Mouse (Mus musculus) liver (tissue): ENCODE measurements around the gene Trim75.
A peak's percentile ranks its signal among the peaks of the same experiment; 100 is the strongest.

Experiments
- DNase-seq: peaks from one replicate; pipeline ENCODE4 v3.0.0-alpha.2; 2020; ENCODE audit warnings: mixed read lengths

The Trim75 gene

DNA sequence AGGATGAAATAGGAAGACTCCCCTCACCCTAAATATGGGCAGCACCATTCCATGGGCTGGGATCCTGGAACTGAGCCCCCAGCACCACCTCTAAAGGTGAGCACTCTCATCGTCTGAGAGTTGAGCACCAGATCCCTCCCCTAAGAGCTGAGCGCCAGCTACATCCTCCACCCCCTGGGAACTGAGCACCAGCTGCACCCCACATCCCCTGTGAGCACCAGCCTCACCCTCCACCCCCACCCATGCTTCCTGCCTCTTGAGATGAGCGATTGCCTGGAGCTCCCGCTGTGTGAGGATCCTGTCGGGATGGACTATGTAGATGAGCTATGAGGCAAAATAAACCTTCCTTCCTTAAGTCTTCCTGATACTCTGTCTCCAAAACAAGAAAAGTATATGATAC, 44.7 kb downstream of the Trim75 start:
- no peak for DNase-seq

DNA sequence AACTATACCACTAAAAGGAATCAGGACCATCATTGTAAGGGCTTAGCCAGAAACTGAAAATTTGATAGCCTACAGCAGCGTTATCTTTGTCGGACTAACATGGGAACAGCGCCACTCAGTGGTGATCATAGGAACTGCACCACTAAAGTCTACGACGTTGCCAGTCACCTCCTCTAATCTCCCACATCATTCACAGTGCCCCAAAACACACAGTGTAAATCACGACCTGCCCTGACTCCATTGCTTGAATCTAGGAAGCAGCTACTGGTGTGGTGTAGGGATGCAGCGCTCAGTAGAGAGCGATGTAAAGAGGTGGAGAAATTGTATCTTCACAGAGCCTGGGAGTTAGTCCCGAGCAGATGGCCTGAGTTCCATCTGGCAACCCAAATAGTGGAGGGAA, 46.1 kb downstream of the Trim75 start:
- DNase-seq = peak; percentile 68

- no peak for DNase-seq
These were observed 46.6 kb downstream of the Trim75 start for GRCm38 (mm10) chr8:64941019-64941418.

GRCm38 (mm10) chr8:64934997-64935396, 52.6 kb downstream of the Trim75 start:
- DNase-seq = no peak
